Mouse (Mus musculus) bone marrow macrophage, adult 2 months (primary cell): ENCODE measurements around the gene Rnf114. TPM values are rescaled to one million over a fixed set of nuclear protein-coding genes. Genes with fewer than 3 reads are reported as not detected.
A peak's percentile ranks its signal among the peaks of the same experiment; 100 is the strongest.

Experiments used
- H3K27ac ChIP-seq: 2 replicates; pipeline ENCODE4 v1.5.1; 2012; ENCODE audit warnings: low read depth, low read length; ENCODE audit not compliant: insufficient read depth
- H3K4me1 ChIP-seq: 2 replicates; pipeline ENCODE4 v1.6.1; 2012; ENCODE audit warnings: low read length; ENCODE audit not compliant: control insufficient read depth, insufficient read depth
- H3K4me3 ChIP-seq: 2 replicates; pipeline ENCODE4 v1.5.1; 2012; ENCODE audit warnings: mild to moderate bottlenecking, low read length, moderate library complexity; ENCODE audit not compliant: insufficient read depth
- CTCF ChIP-seq: IDR thresholded peaks from 2 replicates; pipeline ENCODE4 v1.5.1; 2012; ENCODE audit warnings: low read depth, mild to moderate bottlenecking, low read length, moderate library complexity
- POLR2A ChIP-seq: IDR thresholded peaks from 2 replicates; pipeline ENCODE4 v1.6.1; 2012; ENCODE audit warnings: mild to moderate bottlenecking, low read depth, low read length, borderline replicate concordance
- polyA plus RNA-seq: library from polyadenylated mRNA; stranded (reverse); fragments of >200 nt; gene quantifications from 2 replicates; pipeline ENCODE4 v1.2.4, GENCODE M21; 2012; ENCODE audit not compliant: missing spikeins, insufficient read depth, insufficient read length

Gene Rnf114
- polyA plus RNA-seq, 1 experiment = 115 TPM

DNA sequence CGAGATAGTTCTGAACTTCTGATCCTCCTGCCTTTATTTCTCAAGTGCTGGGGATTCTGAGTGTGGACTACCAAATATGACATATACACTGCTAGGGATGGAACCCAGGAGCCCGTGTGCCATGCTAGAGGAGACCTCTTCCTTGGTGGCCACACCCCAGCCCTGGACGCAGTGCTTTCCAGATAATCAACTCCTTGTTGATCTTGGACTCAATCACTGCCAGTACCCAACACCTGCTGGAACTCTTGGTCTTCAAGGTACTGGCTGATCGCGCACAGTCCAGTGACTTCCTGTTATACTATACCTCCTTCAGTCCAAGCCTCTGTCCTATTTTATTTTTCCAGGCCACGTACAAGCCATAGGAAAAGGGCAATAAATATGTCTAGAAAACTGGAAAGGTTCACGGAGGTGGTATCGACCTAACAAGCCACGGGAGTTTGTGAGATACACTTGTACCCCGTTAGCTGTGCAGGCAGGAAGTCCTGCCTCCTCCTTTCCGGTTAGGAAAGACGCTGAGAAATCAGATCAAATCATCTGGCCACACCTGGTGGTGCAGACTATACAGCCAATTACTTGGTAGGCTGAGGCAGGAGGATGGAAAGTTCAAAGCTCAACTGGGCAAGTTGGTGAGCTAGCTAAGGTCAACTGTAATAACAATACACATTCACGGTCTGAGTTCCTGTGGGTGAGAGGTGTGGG is 10.3 kb downstream of the Rnf114 start:
- H3K4me1 ChIP-seq = peaks cover 22% of the 10 kb centered on the region
- no peak for TF ChIP-seq CTCF
- no peak for TF ChIP-seq POLR2A
- H3K4me3 ChIP-seq = peak overlapping the region; percentile 96
- peak overlapping the region; percentile 4; the same call in 1 of the 2 replicates for H3K27ac ChIP-seq

DNA sequence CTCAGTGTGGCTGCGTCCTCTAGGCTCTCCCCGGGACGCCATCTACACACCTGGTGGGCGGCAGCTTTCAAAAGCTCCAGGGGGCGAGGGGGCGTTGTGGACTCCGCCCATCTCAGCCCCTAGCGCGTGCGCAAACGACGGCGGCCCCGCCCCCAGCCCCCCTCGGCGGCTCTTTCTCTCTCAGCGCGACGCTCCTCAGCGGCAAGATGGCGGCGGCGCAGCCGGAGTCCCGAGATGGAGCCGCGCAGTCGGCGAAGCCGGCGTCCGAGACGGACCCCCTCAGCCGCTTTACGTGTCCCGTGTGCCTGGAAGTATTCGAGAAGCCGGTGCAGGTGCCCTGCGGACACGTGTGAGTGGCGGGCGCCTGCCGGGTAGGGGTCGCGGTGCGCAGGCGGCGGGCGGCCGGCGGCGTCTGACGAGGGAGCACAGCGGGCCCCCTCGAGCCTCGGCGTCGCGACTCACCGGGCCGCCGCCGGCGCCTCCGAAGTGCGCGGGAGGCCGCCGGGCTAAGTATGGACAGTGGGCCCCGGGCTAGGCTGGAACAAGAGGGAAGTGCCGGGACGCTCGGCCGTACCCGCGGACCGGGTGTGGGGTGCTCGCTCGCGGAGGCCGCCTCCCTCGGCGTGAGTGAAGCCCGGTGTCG is 10.9 kb downstream of the Rnf114 start:
- TF ChIP-seq CTCF (no peak), POLR2A (no peak; the same call in 1 of the 2 replicates)
- Histone ChIP-seq H3K4me1 (peaks cover 22% of the 10 kb centered on the region), H3K4me3 (peak overlapping the region; percentile 96), H3K27ac (peak overlapping the region; percentile 71)

DNA sequence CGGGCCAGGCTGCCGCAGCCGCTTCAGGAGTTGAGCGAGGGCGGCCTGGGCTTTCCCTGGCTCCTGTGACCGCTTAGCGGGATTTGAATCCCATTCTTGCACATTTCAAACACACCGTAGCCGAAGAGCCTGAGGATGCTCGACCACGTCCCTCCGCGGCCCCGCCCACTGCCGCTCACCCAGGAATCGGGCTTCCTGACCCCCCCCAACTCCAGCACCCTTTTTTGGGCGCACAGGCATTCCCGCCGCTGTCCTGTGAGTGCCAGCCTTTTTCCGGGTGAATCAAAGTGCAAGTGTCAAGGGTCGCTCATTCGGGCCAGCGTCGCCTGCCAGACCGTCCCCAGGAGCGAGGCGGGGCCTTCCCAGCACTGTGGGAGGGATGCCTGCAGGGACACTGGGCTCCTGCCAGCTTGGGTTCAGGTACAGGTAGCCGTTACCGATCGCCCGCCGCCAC is 11.5 kb downstream of the Rnf114 start:
- H3K4me1 ChIP-seq = peaks cover 22% of the 10 kb centered on the region
- H3K27ac ChIP-seq = peak overlapping the region; percentile 71
- TF ChIP-seq CTCF = no peak
- no peak for TF ChIP-seq POLR2A
- peak overlapping the region; percentile 96 for H3K4me3 ChIP-seq

- Histone ChIP-seq H3K27ac (peak overlapping the region; percentile 71), H3K4me3 (peak overlapping the region; percentile 96), H3K4me1 (peaks cover 22% of the 10 kb centered on the region)
- TF ChIP-seq CTCF (no peak), POLR2A (no peak)
Observed at GRCm38 (mm10) chr2:167505127-167505526, 12.7 kb downstream of the Rnf114 start.

GRCm38 (mm10) chr2:167506546-167507260 is 14.3 kb downstream of the Rnf114 start:
- H3K27ac ChIP-seq = no peak overlapping the region
- TF ChIP-seq POLR2A = no peak
- no peak for TF ChIP-seq CTCF
- H3K4me1 ChIP-seq = peaks cover 22% of the 10 kb centered on the region
- no peak overlapping the region for H3K4me3 ChIP-seq

- H3K27ac ChIP-seq = no peak overlapping the region
- H3K4me3 ChIP-seq = no peak overlapping the region
- peaks cover 22% of the 10 kb centered on the region for H3K4me1 ChIP-seq
- no peak for TF ChIP-seq POLR2A
- TF ChIP-seq CTCF = no peak
Observed at GRCm38 (mm10) chr2:167507719-167508385, 15.4 kb downstream of the Rnf114 start.

GRCm38 (mm10) chr2:167508569-167508968 is 16.1 kb downstream of the Rnf114 start:
- TF ChIP-seq POLR2A (no peak), CTCF (no peak)
- Histone ChIP-seq H3K27ac (no peak overlapping the region), H3K4me3 (no peak overlapping the region), H3K4me1 (peaks cover 22% of the 10 kb centered on the region)

GRCm38 (mm10) chr2:167510485-167510884 is 18.0 kb downstream of the Rnf114 start:
- H3K4me1 ChIP-seq = peaks cover 14% of the 10 kb centered on the region
- no peak for TF ChIP-seq POLR2A
- TF ChIP-seq CTCF = no peak
- no peak overlapping the region for H3K4me3 ChIP-seq
- H3K27ac ChIP-seq = no peak overlapping the region

GRCm38 (mm10) chr2:167512365-167512764 is 19.9 kb downstream of the Rnf114 start:
- no peak for TF ChIP-seq CTCF
- TF ChIP-seq POLR2A = no peak
- Histone ChIP-seq H3K4me3 (no peak overlapping the region), H3K4me1 (no peaks in the 10 kb centered on the region; the same call in 1 of the 2 replicates), H3K27ac (no peak overlapping the region)

DNA sequence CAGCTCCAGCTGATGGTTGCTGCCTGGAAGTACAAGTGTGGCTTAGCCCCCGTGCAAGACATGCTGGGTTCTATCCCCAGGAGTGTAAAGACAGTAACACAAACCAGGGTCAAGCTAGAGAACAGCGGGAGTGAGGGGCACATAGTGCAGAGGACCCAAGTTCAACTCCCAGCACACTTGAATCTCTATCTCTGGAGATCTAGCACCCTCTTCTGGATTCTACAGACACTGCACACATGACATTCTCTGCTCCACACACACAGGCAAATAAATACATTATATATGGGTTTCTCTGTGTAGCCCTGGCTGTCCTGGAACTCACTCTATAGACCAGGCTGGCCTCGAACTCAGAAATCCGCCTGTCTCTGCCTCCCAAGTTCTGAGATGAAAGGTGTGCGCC is 20.5 kb downstream of the Rnf114 start:
- no peak overlapping the region for H3K4me3 ChIP-seq
- H3K27ac ChIP-seq = no peak overlapping the region
- no peaks in the 10 kb centered on the region; the same call in 1 of the 2 replicates for H3K4me1 ChIP-seq
- TF ChIP-seq CTCF = peak; percentile 9; the same call in 1 of the 2 replicates
- TF ChIP-seq POLR2A = no peak
